Mouse (Mus musculus): ENCODE data around the gene Gm5108.

Gene Gm5108

GRCm38 (mm10) chr5:67941369-67941768 lies at the start of gene Gm5108:
Gm5108 (plus strand) TSS chr5:67941669.
- no peak for DNase-seq (ENCODE audit: low spot score)

GRCm38 (mm10) chr5:67898921-67899320 lies 42.5 kb upstream of the Gm5108 start:
- no peak for DNase-seq (ENCODE audit: low spot score)

- no peak for DNase-seq (ENCODE audit: low spot score)
These were observed 36.9 kb upstream of the Gm5108 start for GRCm38 (mm10) chr5:67904555-67904954.

- no peak for DNase-seq (ENCODE audit: low spot score)
These were observed 10.9 kb upstream of the Gm5108 start for GRCm38 (mm10) chr5:67930584-67930983.

GRCm38 (mm10) chr5:67931623-67932022 lies 9.8 kb upstream of the Gm5108 start:
- DNase-seq (ENCODE audit: low spot score) = no peak

GRCm38 (mm10) chr5:67943199-67943598 lies 1.7 kb downstream of the Gm5108 start:
- DNase-seq (ENCODE audit: low spot score) = no peak

- DNase-seq (ENCODE audit: low spot score) = no peak
These were observed 2.8 kb downstream of the Gm5108 start for GRCm38 (mm10) chr5:67944074-67944785.

GRCm38 (mm10) chr5:67946321-67946720 lies 4.9 kb downstream of the Gm5108 start, which contains the start of gene Gm21905:
Gm21905 (minus strand) TSS chr5:67946421.
- DNase-seq (ENCODE audit: low spot score) = no peak

GRCm38 (mm10) chr5:67947006-67947405 lies 5.5 kb downstream of the Gm5108 start:
- no peak for DNase-seq (ENCODE audit: low spot score)

GRCm38 (mm10) chr5:67948074-67948473 lies 6.6 kb downstream of the Gm5108 start:
- DNase-seq (ENCODE audit: low spot score) = no peak

- DNase-seq (ENCODE audit: low spot score) = no peak
These were observed 12.6 kb downstream of the Gm5108 start for GRCm38 (mm10) chr5:67954097-67954496.

- no peak for DNase-seq (ENCODE audit: low spot score)
These were observed 14.0 kb downstream of the Gm5108 start for GRCm38 (mm10) chr5:67955486-67955885.

GRCm38 (mm10) chr5:67961708-67962629 lies 20.5 kb downstream of the Gm5108 start:
- DNase-seq (ENCODE audit: low spot score) = no peak

- DNase-seq (ENCODE audit: low spot score) = no peak
These were observed 28.1 kb downstream of the Gm5108 start for GRCm38 (mm10) chr5:67969536-67969935.

- DNase-seq (ENCODE audit: low spot score) = peak; percentile 4
These were observed 40.6 kb downstream of the Gm5108 start for GRCm38 (mm10) chr5:67981946-67982526.

GRCm38 (mm10) chr5:67990426-67990825 lies 49.0 kb downstream of the Gm5108 start:
- DNase-seq (ENCODE audit: low spot score) = no peak

GRCm38 (mm10) chr5:68002611-68003010 lies 61.1 kb downstream of the Gm5108 start:
- DNase-seq (ENCODE audit: low spot score) = no peak

GRCm38 (mm10) chr5:68003904-68004303 lies 62.4 kb downstream of the Gm5108 start:
- DNase-seq (ENCODE audit: low spot score) = peak; percentile 36

- no peak for DNase-seq (ENCODE audit: low spot score)
These were observed 63.0 kb downstream of the Gm5108 start for GRCm38 (mm10) chr5:68004419-68004818.

GRCm38 (mm10) chr5:68007074-68007473 lies 65.6 kb downstream of the Gm5108 start:
- DNase-seq (ENCODE audit: low spot score) = no peak

- no peak for DNase-seq (ENCODE audit: low spot score)
These were observed 70.1 kb downstream of the Gm5108 start for GRCm38 (mm10) chr5:68011569-68011968.

- peak; percentile 83 for DNase-seq (ENCODE audit: low spot score)
These were observed 71.1 kb downstream of the Gm5108 start for GRCm38 (mm10) chr5:68012618-68013017.

GRCm38 (mm10) chr5:68020870-68021269 lies 79.4 kb downstream of the Gm5108 start:
- no peak for DNase-seq (ENCODE audit: low spot score)

Data from embryo, embryonic 10 days (tissue).